Mouse (Mus musculus): Measurements from ENCODE around the gene Zmym5. TPM values are rescaled to one million over a fixed set of nuclear protein-coding genes. Genes with fewer than 3 reads are reported as not detected.
"Not testable (repeated sequence)": the region's sequence is repeated elsewhere in the genome, so short reads cannot be mapped to it uniquely, and the experiment has no call there.

The Zmym5 gene
- polyA plus RNA-seq, 2 experiments: 5.2 to 5.6 TPM

DNA sequence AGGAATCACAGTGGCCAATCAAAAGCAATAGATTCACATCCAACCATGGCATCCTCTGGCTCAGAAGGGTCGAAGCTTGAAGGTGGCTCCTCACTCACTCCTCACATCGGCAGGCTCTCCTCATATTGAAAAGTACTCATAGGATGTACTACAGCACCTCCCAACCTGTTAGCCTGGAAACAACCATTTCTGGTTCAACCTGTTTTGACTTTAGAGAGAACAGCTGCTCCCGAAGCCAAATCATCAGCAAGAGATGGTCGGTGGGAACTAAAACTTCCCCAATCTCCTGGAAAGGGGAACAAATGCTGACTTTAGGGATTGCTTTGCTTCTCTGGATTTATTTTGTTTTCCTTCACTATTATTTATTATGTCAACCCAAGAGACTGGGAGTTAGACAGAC is 5.6 kb upstream of the Zmym5 start:
- Histone ChIP-seq H3K9me3 (ENCODE audit: control insufficient read depth, low read length) (no peaks in the 10 kb centered on the region), H3K27ac (no peak overlapping the region), H3K9ac (replicated peaks) (no peak overlapping the region), H3K4me3 (ENCODE audit: insufficient read depth in 1 of 2, low read depth in 2 of 2, low read length in 2 of 2) (no peak overlapping the region), H3K4me2 (ENCODE audit: low read depth) (no peak overlapping the region), H3K4me1 (replicated peaks; ENCODE audit: control insufficient read depth in 2 of 2, insufficient read depth in 2 of 2, low read length in 1 of 2) (peaks cover 2 to 7% of the 10 kb centered on the region in 2 experiments; a peak in 3 of 4 replicates), H3K27me3 (ENCODE audit: control insufficient read depth, insufficient read depth, low read length) (no peaks in the 10 kb centered on the region), H3K36me3 (replicated peaks; ENCODE audit: control insufficient read depth, insufficient read depth, low read depth) (no peaks in the 10 kb centered on the region)
- TF ChIP-seq EP300 (IDR thresholded peaks at IDR 0.05; ENCODE audit: low read depth) (no peak), CTCF (IDR thresholded peaks at IDR 0.05; ENCODE audit: low read depth) (no peak)
- no peak for ATAC-seq (ENCODE audit: insufficient read depth)
- DNase-seq (ENCODE audit: low read depth in 3 of 3, low spot score in 3 of 3): no peak
- 55% methylated on average over 4 of the region's 4 CpGs for WGBS (ENCODE audit: insufficient replicate concordance)

DNA sequence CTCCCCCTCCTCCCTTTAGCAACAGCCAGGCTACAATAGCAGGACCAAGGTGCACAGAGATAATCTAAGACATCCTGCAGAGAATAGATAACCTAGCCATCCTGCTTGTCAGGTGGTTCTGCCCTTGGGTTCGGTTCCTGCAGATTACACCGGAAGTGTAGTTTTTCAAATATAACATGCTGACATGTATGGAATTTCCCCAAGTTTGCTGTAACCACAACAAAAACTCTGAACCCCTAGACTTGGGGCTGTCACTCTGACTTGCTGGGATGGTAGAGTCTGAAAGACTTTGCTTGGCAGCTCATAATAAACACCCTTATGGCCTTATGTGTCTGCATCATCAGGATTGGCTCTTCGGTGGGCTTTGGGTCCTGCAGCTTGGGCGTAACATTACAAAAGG is 5.0 kb upstream of the Zmym5 start:
- 56% methylated on average over 4 of the region's 4 CpGs for WGBS (ENCODE audit: insufficient replicate concordance)
- DNase-seq (ENCODE audit: low read depth in 3 of 3, low spot score in 3 of 3): no peak

DNA sequence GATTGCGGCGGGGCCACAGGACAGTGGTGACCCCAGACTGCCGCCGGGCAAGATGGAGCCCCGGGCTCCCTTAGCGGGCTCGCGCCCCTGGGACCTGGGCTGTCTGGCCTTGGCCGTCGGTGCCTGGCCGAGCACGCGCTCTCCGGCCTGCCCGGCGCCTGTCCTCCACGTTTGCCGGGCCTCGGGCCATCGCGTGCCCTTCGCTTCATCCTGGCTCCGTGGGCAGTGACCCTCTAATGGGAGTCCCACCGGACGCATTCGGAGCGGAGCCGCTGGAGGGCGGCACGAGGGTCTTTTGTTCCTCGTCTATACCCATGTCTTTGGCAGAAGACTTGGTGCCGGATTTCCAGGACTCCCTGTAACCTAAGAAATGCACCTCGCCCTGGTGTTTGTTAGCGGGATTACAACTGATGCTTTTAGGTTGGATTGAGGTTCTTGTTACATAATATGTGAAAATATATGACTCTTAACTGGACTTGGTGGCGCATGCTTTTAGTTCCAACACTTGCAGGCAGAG is 1.1 kb upstream of the Zmym5 start:
- Histone ChIP-seq H3K9ac (replicated peaks) (peak overlapping the region; percentile 66), H3K27me3 (ENCODE audit: control insufficient read depth, insufficient read depth, low read length) (no peaks in the 10 kb centered on the region), H3K9me3 (ENCODE audit: control insufficient read depth, low read length) (no peaks in the 10 kb centered on the region), H3K4me3 (ENCODE audit: insufficient read depth in 1 of 2, low read depth in 2 of 2, low read length in 2 of 2) (peak overlapping the region; percentile 75 to 83), H3K27ac (peak overlapping the region; percentile 47; the same call in 1 of the 2 replicates), H3K4me2 (ENCODE audit: low read depth) (peak overlapping the region; percentile 86), H3K4me1 (replicated peaks; ENCODE audit: control insufficient read depth in 2 of 2, insufficient read depth in 2 of 2, low read length in 1 of 2) (peaks cover 2 to 11% of the 10 kb centered on the region in 2 experiments), H3K36me3 (replicated peaks; ENCODE audit: control insufficient read depth, insufficient read depth, low read depth) (no peaks in the 10 kb centered on the region; the same call in 1 of the 2 replicates)
- WGBS (ENCODE audit: insufficient replicate concordance): 1% methylated on average over 33 of the region's 35 CpGs
- TF ChIP-seq CTCF (IDR thresholded peaks at IDR 0.05; ENCODE audit: low read depth): peak; percentile 63
- TF ChIP-seq EP300 (IDR thresholded peaks at IDR 0.05; ENCODE audit: low read depth): no peak
- ATAC-seq (ENCODE audit: insufficient read depth) (peak; percentile 6; the same call in 1 of the 2 replicates), DNase-seq (ENCODE audit: low read depth in 3 of 3, low spot score in 3 of 3) (peak; percentile 61 to 75 (median 66))

More for the DNA sequence above, 5.0 kb upstream of the Zmym5 start:
- H3K9ac ChIP-seq (replicated peaks): no peak overlapping the region
- no peak overlapping the region for H3K4me2 ChIP-seq (ENCODE audit: low read depth)
- no peak for ATAC-seq (ENCODE audit: insufficient read depth)
- TF ChIP-seq CTCF (IDR thresholded peaks at IDR 0.05; ENCODE audit: low read depth) (no peak), EP300 (IDR thresholded peaks at IDR 0.05; ENCODE audit: low read depth) (no peak)
- no peaks in the 10 kb centered on the region for H3K36me3 ChIP-seq (replicated peaks; ENCODE audit: control insufficient read depth, insufficient read depth, low read depth)
- H3K27ac ChIP-seq: no peak overlapping the region
- no peaks in the 10 kb centered on the region for H3K9me3 ChIP-seq (ENCODE audit: control insufficient read depth, low read length)
- H3K4me1 ChIP-seq (replicated peaks; ENCODE audit: control insufficient read depth in 2 of 2, insufficient read depth in 2 of 2, low read length in 1 of 2): peaks cover 2 to 7% of the 10 kb centered on the region in 2 experiments; a peak in 3 of 4 replicates
- H3K4me3 ChIP-seq (ENCODE audit: insufficient read depth in 1 of 2, low read depth in 2 of 2, low read length in 2 of 2): no peak overlapping the region
- no peaks in the 10 kb centered on the region for H3K27me3 ChIP-seq (ENCODE audit: control insufficient read depth, insufficient read depth, low read length)

DNA sequence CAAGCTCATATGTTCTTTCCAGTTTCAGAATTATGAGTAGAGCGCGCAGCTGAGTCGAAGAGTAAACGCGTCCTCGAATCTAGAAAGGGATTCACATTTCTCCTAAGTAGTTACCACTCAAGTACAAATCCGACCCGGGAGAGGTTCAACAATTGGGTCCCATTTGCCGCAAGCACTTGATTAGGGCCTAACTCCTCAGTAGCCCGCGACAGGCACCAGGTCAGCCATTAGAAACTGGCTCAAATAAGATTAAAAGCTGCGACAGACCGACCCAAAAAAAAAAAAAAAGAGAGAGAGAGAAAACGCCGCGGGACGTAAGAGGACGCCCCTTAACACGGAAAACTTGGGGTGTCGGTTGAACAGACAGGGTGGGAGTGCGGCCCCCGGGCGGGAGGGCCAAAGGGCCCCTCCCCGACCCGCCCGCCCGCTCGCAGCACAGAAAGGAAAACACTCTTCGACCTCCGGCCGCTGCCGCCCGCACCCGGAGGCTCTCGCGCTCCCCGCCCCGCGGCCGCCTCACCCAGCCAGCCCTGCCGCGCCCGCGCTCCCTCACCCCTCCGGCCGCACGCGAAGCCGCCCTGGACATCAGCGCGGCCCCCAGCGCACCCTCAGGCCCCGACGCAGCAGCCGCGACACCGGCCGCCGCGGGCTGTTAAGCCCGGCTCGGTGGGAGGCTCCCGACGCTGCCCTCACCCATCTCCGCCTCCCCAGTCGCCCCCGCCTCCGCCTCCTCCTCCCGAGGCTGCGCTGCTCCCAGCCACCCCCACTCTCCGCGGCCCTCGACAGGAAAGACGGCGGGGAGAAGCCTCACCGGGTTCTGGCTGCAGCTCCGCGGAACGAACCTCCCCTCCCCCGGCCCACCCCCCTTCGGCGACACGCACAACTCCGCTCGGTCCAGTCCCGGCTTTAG is 480 bp downstream of the Zmym5 start:
- H3K9me3 ChIP-seq (ENCODE audit: control insufficient read depth, low read length); H3K27me3 ChIP-seq (ENCODE audit: control insufficient read depth, insufficient read depth, low read length); H3K36me3 ChIP-seq (replicated peaks; ENCODE audit: control insufficient read depth, insufficient read depth, low read depth): not testable (repeated sequence)
- Histone ChIP-seq H3K4me1 (replicated peaks; ENCODE audit: control insufficient read depth in 2 of 2, insufficient read depth in 2 of 2, low read length in 1 of 2) (peaks cover 2 to 11% of the 10 kb centered on the region in 2 experiments), H3K4me2 (ENCODE audit: low read depth) (peak overlapping the region; percentile 89), H3K9ac (replicated peaks) (peak overlapping the region; percentile 93), H3K27ac (peak overlapping the region; percentile 82), H3K4me3 (ENCODE audit: insufficient read depth in 1 of 2, low read depth in 2 of 2, low read length in 2 of 2) (peak overlapping the region; percentile 84 to 99)
- ATAC-seq (ENCODE audit: insufficient read depth) (peak; percentile 81), DNase-seq (ENCODE audit: low read depth in 3 of 3, low spot score in 3 of 3) (peak; percentile 26 to 32 (median 32))
- 1% methylated on average over 28 of the region's 86 CpGs for WGBS (ENCODE audit: insufficient replicate concordance)

DNA sequence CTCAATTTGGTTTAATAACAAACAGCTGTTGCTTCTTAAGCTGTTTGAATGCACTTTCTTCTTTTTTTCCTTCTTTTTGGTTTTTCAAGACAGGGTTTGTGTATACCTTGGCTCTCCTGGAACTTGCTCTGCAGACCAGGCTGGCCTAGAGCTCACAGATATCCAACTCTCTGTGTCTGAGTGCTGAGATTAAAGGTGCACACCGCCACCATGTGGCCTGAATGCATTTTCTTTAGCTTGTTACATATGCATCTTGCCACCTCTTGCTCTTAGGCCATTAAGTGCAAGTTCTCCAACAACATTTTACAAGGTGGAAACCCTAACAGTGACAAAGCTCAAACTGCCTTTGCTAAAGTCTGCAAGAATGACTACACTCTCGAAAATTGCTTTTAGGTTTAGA is 18.3 kb downstream of the Zmym5 start:
- Histone ChIP-seq H3K9ac (replicated peaks) (no peak overlapping the region), H3K9me3 (ENCODE audit: control insufficient read depth, low read length) (no peaks in the 10 kb centered on the region), H3K27me3 (ENCODE audit: control insufficient read depth, insufficient read depth, low read length) (no peaks in the 10 kb centered on the region), H3K4me1 (replicated peaks; ENCODE audit: control insufficient read depth in 2 of 2, insufficient read depth in 2 of 2, low read length in 1 of 2) (no peaks in the 10 kb centered on the region), H3K4me3 (ENCODE audit: insufficient read depth in 1 of 2, low read depth in 2 of 2, low read length in 2 of 2) (no peak overlapping the region), H3K36me3 (replicated peaks; ENCODE audit: control insufficient read depth, insufficient read depth, low read depth) (peaks cover 9% of the 10 kb centered on the region), H3K4me2 (ENCODE audit: low read depth) (no peak overlapping the region), H3K27ac (no peak overlapping the region)
- TF ChIP-seq CTCF (IDR thresholded peaks at IDR 0.05; ENCODE audit: low read depth) (peak; percentile 76), EP300 (IDR thresholded peaks at IDR 0.05; ENCODE audit: low read depth) (no peak)
- DNase-seq (ENCODE audit: low read depth in 3 of 3, low spot score in 3 of 3) (peak in 1 of 3 experiments; percentile 40), ATAC-seq (ENCODE audit: insufficient read depth) (no peak)
- 43% methylated on average over 2 of the region's 2 CpGs for WGBS (ENCODE audit: insufficient replicate concordance)

Data from liver, embryonic 14.5 days (tissue).